Mouse (Mus musculus): Measurements from ENCODE around the gene Iyd. TPM values are rescaled to one million over a fixed set of nuclear protein-coding genes. Genes with fewer than 3 reads are reported as not detected.

Iyd gene
- total RNA-seq, 2 experiments from 2014 or later: 1.1 to 1.2 TPM

GRCm38 (mm10) chr10:3531375-3531774 lies 8.7 kb upstream of the Iyd start:
- DNase-seq (ENCODE audit: low spot score in 2 of 2): peak; percentile 83 to 87
- intact Hi-C loops (cut with DNase I): loop anchor here (1.0 to 5.0 kb wide), 2 partner anchors 198 to 801 kb away; no protein-coding TSS in a partner anchor

- peak; percentile 43 to 65 for DNase-seq (ENCODE audit: low spot score in 2 of 2)
- intact Hi-C loops (cut with DNase I): loop anchor here (1.0 to 5.0 kb wide), 2 partner anchors 410 to 798 kb away; no protein-coding TSS in a partner anchor
These were observed 5.6 kb upstream of the Iyd start for GRCm38 (mm10) chr10:3534445-3534844.

GRCm38 (mm10) chr10:3536361-3536760 lies 3.7 kb upstream of the Iyd start:
- DNase-seq (ENCODE audit: low spot score in 2 of 2): no peak
- intact Hi-C loops (cut with DNase I): no loop called here

GRCm38 (mm10) chr10:3549384-3549783 lies 9.3 kb downstream of the Iyd start:
- DNase-seq (ENCODE audit: low spot score in 2 of 2): no peak
- intact Hi-C loops (cut with DNase I): no loop called here

GRCm38 (mm10) chr10:3555128-3555527 lies 15.1 kb downstream of the Iyd start:
- intact Hi-C loops (cut with DNase I): no loop called here
- DNase-seq (ENCODE audit: low spot score in 2 of 2): no peak

GRCm38 (mm10) chr10:3556538-3556937 lies 16.5 kb downstream of the Iyd start:
- intact Hi-C loops (cut with DNase I): no loop called here
- DNase-seq (ENCODE audit: low spot score in 2 of 2): no peak

GRCm38 (mm10) chr10:3559136-3559535 lies 19.1 kb downstream of the Iyd start:
- DNase-seq (ENCODE audit: low spot score in 2 of 2): no peak
- intact Hi-C loops (cut with DNase I): no loop called here

- no peak for DNase-seq (ENCODE audit: low spot score in 2 of 2)
- intact Hi-C loops (cut with DNase I): no loop called here
These were observed 22.1 kb downstream of the Iyd start for GRCm38 (mm10) chr10:3562165-3562564.

GRCm38 (mm10) chr10:3565126-3565525 lies 25.1 kb downstream of the Iyd start:
- DNase-seq (ENCODE audit: low spot score in 2 of 2): no peak
- intact Hi-C loops (cut with DNase I): no loop called here

GRCm38 (mm10) chr10:3567821-3568220 lies 27.8 kb downstream of the Iyd start:
- no peak for DNase-seq (ENCODE audit: low spot score in 2 of 2)
- intact Hi-C loops (cut with DNase I): no loop called here

- intact Hi-C loops (cut with DNase I): loop anchor here (1.0 to 2.0 kb wide), 2 partner anchors 168 to 371 kb away; partner anchors contain the start of gene Plekhg1
- DNase-seq (ENCODE audit: low spot score in 2 of 2): peak; percentile 23 to 58
These were observed 32.9 kb downstream of the Iyd start for GRCm38 (mm10) chr10:3572723-3573649.

- intact Hi-C loops (cut with DNase I): loop anchor here (2.0 kb wide), 1 partner anchor 167 kb away; the partner anchor contains the start of gene Plekhg1
- DNase-seq (ENCODE audit: low spot score in 2 of 2): no peak
These were observed 34.0 kb downstream of the Iyd start for GRCm38 (mm10) chr10:3573905-3574500.

- intact Hi-C loops (cut with DNase I): no loop called here
- DNase-seq (ENCODE audit: low spot score in 2 of 2): no peak
These were observed 50.6 kb downstream of the Iyd start for GRCm38 (mm10) chr10:3590632-3591031.

- intact Hi-C loops (cut with DNase I): no loop called here
- DNase-seq (ENCODE audit: low spot score in 2 of 2): no peak
These were observed 51.8 kb downstream of the Iyd start for GRCm38 (mm10) chr10:3591790-3592189.

GRCm38 (mm10) chr10:3596697-3597096 lies 56.7 kb downstream of the Iyd start:
- DNase-seq (ENCODE audit: low spot score in 2 of 2): no peak
- intact Hi-C loops (cut with DNase I): no loop called here

GRCm38 (mm10) chr10:3597760-3598159 lies 57.7 kb downstream of the Iyd start:
- DNase-seq (ENCODE audit: low spot score in 2 of 2): no peak
- intact Hi-C loops (cut with DNase I): no loop called here

Other genes with a start within 250 kb of the Iyd start
- 10 to 100 TPM; 40.0 to 45.7 TPM for gene Ppp1r14c, start 174.2 kb upstream of the Iyd start, total RNA-seq (2021)
- 10 to 100 TPM; 14.3 to 16.5 TPM for gene Plekhg1, start 200.1 kb downstream of the Iyd start, total RNA-seq (2021)